Mouse (Mus musculus): ENCODE measurements at regions not wholly inside any gene's neighbourhood (a gene's known extent, or its start where the extent isn't known, plus 50 kb on each side); places are given as distances from the start of the nearest gene placed in this dataset.

GRCm38 (mm10) chr12:59411491-59411890 is 192.0 kb upstream of the Fbxo33 start:
- TF ChIP-seq POLR2A (IDR thresholded peaks at IDR 0.05; ENCODE audit: insufficient read length, low read depth): no peak
- TF ChIP-seq TCF12 (IDR thresholded peaks at IDR 0.05; ENCODE audit: insufficient read depth, poor library complexity, severe bottlenecking): no peak
- TF ChIP-seq MYOG (IDR thresholded peaks at IDR 0.05; ENCODE audit: control insufficient read depth in 1 of 3, insufficient read depth in 1 of 3, insufficient read length in 2 of 3, low read depth in 2 of 3): no peak
- no peak for TF ChIP-seq TCF3 (IDR thresholded peaks at IDR 0.05; ENCODE audit: insufficient read length, low read depth)
- no peak for TF ChIP-seq POLR2AphosphoS2 (IDR thresholded peaks at IDR 0.05; ENCODE audit: insufficient read length, low read depth)
- no peak for TF ChIP-seq MYOD1 (IDR thresholded peaks at IDR 0.05; ENCODE audit: control insufficient read depth in 1 of 3, insufficient read length in 2 of 3, low read depth in 2 of 3)
- TF ChIP-seq E2F4 (IDR thresholded peaks at IDR 0.05; ENCODE audit: insufficient read depth): no peak
- no peak for TF ChIP-seq MAX (IDR thresholded peaks at IDR 0.05; ENCODE audit: low read depth)
- TF ChIP-seq USF1 (IDR thresholded peaks at IDR 0.05; ENCODE audit: low read depth): no peak
- TF ChIP-seq REST (IDR thresholded peaks at IDR 0.05; ENCODE audit: insufficient read depth, insufficient read length): no peak

Data from myocyte (in vitro differentiated cells).